Mouse (Mus musculus) thymus, postnatal 0 days (tissue): ENCODE results near the gene Apold1. TPM values are rescaled to one million over a fixed set of nuclear protein-coding genes. Genes with fewer than 3 reads are reported as not detected.

Source experiments
- DNase-seq: peaks from one replicate; pipeline ENCODE4 v3.0.0-alpha.2; 2015; ENCODE audit warnings: low spot score
- polyA plus RNA-seq: library from polyadenylated mRNA; unstranded; fragments of >200 nt; fragmentation: Nextera tagmentation; extraction: Ambion mirVana; gene quantifications from 2 replicates; pipeline ENCODE4 v1.2.1, GENCODE M21; 2015

Gene Apold1
- 3.2 and 4.4 TPM in 2 replicates for polyA plus RNA-seq

- DNase-seq: peak; percentile 86
These were observed at the start of gene Apold1 for GRCm38 (mm10) chr6:134981231-134982062. TSS of gene Apold1 (plus strand) at chr6:134981718.

GRCm38 (mm10) chr6:134932486-134933206 lies 48.9 kb upstream of the Apold1 start:
- DNase-seq: no peak

GRCm38 (mm10) chr6:134933207-134933558 lies 48.3 kb upstream of the Apold1 start:
- no peak for DNase-seq

- DNase-seq: no peak
These were observed 47.2 kb upstream of the Apold1 start for GRCm38 (mm10) chr6:134934305-134934704.

- no peak for DNase-seq
These were observed 41.7 kb upstream of the Apold1 start for GRCm38 (mm10) chr6:134939781-134940180.

GRCm38 (mm10) chr6:134943759-134944407 lies 37.6 kb upstream of the Apold1 start:
- DNase-seq: no peak

DNA sequence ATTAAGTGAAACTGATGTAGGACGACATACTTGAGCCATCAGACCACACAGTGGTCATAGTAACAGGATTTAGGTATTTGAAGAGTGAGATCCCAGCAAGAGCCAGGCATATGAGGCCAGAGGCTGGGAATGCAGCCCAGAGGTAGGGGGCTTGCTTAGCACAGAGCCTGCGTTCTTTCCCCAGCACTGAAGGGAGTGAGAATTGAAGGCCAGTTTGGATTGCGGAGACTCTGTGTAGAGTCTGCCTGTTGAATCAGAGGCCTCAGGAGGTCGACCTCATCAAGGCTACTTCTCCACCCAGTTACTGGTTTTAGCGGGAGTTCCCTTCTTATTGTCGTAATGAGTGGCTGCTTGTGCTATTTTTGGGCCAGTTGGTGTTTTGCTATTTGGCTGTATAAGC lies 35.5 kb upstream of the Apold1 start:
- DNase-seq: no peak

- no peak for DNase-seq
These were observed 34.7 kb upstream of the Apold1 start for GRCm38 (mm10) chr6:134946858-134947257.

- DNase-seq: peak; percentile 75
These were observed 34.0 kb upstream of the Apold1 start for GRCm38 (mm10) chr6:134947311-134948087.

DNA sequence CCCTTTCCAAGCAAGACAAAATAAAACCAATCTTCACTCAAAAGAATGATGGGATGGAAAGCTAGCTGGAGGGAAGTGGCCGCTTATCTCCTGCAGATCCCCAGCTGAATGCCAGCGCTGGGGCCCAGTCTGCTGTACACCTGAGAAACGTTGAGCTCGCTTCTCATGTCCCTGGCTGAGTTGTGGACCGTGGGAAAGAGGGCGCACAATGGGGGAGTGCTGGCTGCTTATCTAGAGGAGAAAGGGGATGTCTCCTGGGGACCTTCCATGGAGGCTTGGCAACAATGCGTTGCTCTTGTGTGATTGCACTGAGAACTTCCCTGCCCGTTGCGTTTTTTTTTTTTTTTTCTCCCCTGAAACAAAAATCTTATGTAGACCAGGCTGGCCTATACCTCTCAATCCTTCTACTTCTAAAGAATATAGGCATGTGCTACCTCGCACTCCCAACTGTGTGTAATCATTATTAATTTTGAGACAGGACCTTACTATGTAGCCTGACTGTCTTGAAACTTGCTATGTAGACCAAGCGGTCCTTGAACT lies 32.9 kb upstream of the Apold1 start:
- DNase-seq: no peak

DNA sequence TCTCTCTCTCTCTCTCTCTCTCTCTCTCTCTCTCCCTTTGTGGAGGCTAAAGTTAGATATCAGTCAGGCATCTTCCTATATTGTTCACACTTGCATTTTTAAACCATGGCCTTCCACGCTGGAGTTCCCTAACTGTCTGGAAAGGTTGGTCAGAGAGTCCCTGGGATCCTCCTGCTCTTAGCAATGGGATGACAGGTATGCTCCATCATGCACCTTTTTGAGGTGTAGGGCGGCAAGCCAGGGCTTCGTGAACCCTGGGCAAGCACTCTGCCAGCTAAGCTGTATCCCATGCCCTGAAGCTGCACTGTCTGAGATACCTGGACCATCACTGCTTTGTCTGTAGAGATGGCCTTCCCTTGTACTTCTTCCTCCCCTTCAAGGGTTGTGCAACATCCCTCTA lies 32.3 kb upstream of the Apold1 start:
- DNase-seq: no peak

DNA sequence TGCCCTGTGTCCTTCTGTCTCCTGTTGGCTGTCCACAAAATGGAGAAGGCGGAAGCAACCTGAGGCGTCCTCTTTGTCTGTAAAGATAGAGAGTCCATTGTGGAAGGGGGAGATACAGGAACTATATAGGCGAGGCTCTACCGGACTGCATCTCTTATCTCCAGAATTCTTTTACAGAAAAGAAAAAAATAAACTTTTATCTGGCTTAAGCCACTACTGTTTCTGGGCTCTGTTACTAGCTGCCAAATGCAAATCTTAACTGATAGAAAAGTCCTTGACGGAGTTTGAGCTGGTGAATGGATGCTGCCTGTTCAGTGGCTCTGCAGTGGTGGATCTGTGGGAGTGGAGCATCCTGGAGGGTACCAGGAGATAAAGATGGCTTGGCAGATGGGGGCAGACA lies 30.2 kb upstream of the Apold1 start:
- DNase-seq: no peak

DNA sequence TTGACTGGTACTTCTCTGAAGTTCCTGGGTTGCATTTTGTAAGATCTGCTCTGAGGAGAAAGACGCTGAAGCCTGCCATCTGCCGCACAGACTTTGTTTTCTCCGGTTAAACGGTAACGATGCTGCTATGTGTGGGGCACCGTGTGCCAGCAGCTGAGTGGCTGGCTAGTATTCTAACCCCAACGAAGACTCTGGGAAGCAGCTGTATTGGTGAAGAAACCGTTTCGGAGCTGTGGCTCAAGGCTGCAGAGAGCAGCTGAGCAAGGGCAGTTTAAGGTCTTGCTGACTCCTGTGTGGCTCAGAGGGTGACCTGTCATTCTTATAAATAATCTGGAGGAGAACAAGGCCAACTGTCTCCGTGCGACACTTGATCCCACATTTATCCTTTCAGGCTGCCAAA lies 27.5 kb upstream of the Apold1 start:
- no peak for DNase-seq

GRCm38 (mm10) chr6:134956388-134956787 lies 25.1 kb upstream of the Apold1 start:
- DNase-seq: peak; percentile 31

DNA sequence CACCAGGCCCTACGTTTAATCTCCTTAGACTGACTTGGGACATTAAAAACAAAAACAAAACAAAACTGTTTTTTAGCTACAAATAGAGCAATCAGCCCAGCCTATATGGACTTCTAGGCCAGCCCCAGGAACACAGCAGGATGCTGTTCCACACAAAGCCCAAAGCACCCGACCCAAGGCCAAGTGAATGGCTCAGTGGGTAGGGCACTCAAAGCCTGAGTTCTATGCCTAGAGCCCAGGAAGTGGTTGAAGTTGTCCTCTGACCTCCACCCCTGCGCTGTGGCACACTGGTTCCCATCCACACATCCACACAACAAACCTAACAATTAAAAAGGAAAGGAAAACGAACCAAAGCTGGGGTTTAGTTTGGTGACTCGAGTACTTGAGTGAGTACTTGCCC lies 20.2 kb upstream of the Apold1 start:
- no peak for DNase-seq

DNA sequence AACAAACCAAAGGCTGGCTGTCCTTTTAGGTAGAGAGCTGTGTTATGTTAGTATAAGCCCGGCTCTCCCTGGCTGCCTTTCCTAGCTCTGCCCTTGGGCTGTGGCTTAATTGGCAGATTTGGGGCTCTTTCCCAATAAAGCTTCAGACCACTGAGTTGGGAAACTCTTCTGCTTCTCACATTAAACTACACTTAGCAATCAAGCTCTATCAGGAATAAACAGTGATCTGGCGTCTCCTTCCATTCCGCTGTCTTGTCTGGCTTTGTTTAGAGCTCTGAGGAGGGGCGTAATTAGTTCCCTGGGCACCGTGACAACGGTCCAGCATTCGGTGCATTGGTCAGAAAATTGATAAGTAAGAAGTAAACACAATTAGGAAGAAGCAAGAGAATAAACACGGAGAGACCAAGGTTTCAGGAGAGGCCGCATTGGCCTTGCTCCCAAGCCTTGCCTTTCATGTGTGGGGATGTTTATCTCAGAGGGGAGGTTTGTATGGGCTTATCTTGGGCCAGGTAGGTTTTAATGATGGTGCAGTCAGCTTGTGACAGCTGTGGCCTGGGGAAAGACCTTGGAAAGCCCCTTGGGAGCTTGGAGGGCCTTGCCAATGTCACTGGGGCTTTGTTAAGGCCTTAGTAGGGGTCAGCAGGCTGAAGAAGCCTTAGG lies 19.5 kb upstream of the Apold1 start:
- no peak for DNase-seq

DNA sequence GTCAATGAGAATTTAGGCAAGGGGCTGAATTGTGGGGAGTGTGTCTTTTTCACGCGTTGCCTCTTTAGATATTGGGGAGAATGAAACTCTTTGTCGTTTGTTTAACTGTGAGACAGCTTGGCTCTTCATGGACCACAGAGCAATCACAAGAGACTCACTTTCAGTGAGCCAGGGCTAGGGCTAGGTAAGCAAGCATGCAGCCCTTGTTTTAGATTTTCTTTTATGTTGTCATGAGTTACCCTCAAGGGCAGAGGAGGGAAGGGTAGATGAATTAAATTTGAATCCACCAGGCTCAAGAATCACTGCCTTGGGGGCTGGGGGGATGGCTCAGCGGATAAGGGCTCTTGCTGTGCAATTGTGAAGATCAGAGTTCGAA lies 19.0 kb upstream of the Apold1 start:
- DNase-seq: no peak

DNA sequence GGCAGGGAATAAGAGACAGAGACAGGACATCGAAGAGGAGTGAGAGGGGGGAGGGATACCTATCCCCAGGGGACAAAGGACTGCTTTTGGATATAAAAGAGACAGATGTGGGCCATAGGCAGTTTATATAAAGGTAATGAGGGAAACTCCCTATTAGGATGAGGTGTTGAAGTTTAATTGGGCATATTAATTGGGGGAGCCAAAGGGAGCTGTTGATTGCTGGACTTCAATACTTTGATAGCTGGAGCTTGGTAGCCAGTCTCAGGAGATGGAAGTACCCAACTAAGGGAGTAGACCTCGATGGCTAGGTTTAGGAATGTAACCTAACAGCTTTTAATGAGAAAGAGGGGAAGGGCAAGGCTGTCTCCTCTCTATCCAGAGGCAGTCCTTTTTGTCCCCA lies 17.6 kb upstream of the Apold1 start:
- no peak for DNase-seq

- DNase-seq: peak; percentile 48
These were observed 14.8 kb upstream of the Apold1 start for GRCm38 (mm10) chr6:134966681-134967080.

GRCm38 (mm10) chr6:134968326-134968725 lies 13.2 kb upstream of the Apold1 start:
- DNase-seq: no peak

GRCm38 (mm10) chr6:134969498-134969897 lies 12.0 kb upstream of the Apold1 start:
- no peak for DNase-seq
